Mouse (Mus musculus) skeletal muscle tissue, adult 2 months (tissue): ENCODE data around the gene Slc29a1.
"Not testable (repeated sequence)": the region's sequence is repeated elsewhere in the genome, so short reads cannot be mapped to it uniquely, and the experiment has no call there.

Source experiments
- DNase-seq: peaks from one replicate; pipeline ENCODE4 v3.0.0-alpha.2; 2012; ENCODE audit warnings: low read depth, low spot score

Slc29a1 gene

DNA sequence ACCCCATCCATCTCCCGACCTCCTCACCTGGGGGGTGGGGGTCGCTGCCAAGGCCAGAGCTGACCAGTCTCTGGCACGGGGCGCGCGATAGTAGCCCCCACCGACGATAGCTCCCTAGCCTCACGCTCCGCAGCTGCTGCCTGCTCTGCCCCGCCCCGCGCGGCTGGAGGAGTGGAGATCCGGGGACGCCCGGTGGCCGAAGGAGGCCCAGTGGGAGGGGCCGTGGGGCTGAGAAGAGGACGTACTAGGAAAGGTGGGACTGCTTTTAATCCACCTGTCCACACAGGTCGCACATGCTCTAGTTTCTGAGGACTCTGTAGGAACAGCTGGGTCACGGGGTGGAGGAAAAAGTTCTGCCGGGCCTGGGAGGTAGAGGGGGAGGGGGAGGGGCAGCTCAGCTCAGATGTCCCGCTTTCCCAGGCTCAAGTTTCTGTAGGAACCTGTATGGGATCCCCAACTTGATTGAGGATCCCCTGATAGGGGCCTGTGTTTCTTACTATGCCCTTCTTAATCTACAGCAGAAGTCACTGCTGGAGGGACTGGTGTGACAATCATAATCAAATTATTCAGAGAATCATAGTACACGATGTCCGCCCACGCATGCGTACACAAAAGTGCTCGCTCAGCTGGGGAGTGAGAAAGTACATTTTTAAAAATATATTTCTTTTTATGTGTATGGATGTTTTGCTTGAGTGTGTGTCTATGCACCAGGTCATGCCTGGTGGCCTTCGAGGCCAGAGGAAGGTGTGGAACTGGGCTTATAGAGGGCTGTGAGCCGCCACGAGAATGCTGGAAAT is at the start of gene Slc29a1:
TSS of gene Slc29a1 (minus strand) at position 161 of the 797 bp plus-strand sequence.
- DNase-seq, result peak; percentile 62

DNA sequence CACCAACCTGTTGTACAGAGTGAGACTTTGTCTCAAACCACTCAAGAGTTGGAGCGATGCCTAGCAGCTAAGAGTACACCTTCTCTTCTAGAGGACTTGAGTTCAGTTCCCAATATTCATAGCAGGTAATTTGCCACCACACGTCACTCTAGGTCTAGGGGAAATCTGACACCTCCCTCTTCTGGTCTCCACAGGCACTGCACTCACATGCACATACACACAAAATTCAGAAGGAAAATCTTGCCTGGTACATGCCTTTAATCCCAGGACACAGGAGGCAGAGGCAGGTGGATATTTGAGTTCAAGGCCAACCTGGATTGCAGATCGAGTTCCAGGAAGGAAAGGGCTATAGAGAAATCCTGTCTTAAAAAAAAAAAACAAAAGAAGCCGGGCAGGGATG is 44.8 kb upstream of the Slc29a1 start:
- DNase-seq, result no peak

- peak; percentile 54 for DNase-seq
These were observed 43.3 kb upstream of the Slc29a1 start for GRCm38 (mm10) chr17:45642701-45643100.

DNA sequence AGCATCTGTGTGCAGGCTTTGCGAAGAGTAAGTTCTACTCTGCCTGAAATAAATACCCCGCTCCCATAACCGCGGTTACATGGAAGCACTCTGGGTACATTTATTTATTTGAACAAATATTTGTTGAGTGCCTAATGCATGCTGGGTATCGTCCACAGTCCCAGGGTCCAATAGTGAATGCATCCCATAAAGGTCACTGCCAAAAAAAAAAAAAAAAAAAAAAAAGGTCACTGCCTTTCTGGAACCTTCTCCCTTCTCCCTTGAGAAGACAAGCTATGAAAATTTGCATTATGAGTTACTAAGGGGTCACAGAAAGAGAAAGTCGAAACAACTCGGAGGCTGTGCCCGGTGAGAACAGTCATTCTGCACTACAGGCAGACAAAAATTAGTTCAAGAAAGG is 42.6 kb upstream of the Slc29a1 start:
- DNase-seq, result no peak

DNA sequence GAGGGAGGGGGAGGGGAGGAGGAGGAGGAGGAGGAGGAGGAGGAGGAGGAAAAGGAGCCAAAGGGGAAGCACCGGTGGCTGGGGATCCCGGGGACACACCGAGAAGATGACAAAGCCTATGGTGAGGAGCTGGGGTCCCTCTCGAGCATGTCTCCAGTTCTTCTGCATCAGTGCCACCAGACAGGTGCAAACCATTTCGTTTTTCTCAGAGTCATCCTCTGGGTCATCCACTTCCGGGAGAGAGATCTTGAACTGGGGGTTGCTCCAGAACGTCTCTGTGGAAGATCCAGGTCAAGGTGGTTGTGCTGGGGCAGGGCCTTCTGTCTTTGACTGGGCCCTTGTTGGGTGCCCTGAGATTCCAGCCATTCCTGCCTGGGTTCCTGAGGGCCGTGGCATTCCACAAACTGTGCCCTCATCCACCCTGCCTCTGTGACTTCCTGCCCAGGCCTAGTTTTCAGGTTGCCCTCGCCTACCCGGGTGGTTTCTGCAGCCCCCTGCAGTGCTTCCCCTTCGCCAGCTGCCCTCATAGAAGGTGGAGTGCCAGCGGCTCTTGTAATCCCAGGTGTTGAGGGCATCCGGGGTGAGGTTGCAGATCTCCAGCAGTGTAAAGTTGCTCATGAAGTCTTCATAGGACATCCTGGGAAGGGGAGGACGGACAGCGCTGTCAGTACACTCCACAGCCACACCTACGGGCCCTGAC is 39.3 kb upstream of the Slc29a1 start:
- DNase-seq, result no peak

DNA sequence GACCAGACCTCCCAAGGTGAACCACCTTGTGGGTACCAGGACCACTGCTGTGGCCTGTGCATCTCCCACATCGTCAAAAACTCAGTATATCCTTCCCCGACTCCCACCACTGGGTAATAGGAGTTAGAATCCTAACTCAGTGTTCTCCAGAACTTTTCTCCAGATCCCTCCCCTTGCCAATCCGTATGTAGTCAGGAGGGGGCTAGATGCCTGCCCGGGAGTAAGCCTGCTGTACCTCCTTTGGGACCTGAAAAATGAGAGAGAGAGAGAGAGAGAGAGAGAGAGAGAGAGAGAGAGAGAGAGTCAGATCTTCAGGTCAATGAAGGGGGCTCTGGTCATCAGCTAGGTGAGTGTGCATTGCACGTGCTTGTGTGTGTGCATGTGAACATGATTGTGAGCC is 34.6 kb upstream of the Slc29a1 start:
- no peak for DNase-seq

- DNase-seq, result no peak
These were observed 32.5 kb upstream of the Slc29a1 start for GRCm38 (mm10) chr17:45631940-45632339.

DNA sequence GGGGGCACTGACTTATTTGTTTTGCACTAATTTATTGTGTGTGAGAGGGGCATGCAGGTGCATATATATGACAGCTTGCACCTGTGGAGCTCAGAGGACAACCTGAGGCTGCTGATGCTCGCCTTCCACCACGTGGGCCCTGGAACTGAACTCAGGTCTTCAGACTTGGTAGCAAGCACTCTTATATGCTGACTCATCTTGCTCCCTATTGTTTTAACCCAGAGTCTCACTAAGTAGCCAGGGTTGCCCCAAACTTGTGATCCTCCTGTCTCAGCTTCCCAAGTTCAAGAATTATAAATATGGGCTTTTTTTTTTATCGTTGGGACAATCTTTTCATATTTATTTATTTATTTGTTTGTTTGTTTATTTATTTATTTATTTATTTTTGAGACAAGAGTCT is 31.6 kb upstream of the Slc29a1 start:
- no peak for DNase-seq

- DNase-seq, result peak; percentile 53
These were observed 30.7 kb upstream of the Slc29a1 start for GRCm38 (mm10) chr17:45629861-45630694.

GRCm38 (mm10) chr17:45628885-45629855 is 29.8 kb upstream of the Slc29a1 start:
- DNase-seq, result no peak

GRCm38 (mm10) chr17:45628160-45628559 is 28.8 kb upstream of the Slc29a1 start:
- DNase-seq, result no peak

DNA sequence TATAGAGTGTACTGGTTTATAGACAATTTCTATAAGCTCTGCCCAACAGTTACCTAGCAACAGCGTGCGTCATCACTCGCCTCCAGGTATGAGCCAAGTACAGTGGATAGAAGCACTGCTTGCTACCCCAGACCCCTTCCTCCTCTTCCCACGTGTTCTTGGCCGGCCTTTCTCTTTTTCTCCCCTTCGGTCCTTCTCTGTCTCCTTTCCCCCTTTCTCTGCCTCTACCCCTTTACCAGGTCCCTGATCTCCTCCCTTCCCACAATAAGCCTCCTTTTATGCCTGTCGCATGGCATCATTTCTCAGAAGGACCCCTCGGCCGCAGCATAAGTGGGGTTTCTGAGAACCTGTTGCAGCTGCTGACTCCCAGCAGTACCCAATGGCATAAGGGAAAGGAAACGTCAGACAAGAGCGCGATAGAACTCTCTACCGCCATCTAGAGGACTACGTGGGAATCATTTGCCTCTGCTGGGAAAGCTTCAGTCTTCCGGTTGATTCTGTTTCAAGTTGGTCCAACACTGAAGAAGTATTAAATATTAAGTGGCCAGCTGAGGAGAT is 27.2 kb upstream of the Slc29a1 start:
- peak; percentile 85 for DNase-seq

GRCm38 (mm10) chr17:45623425-45623824 is 24.0 kb upstream of the Slc29a1 start:
- not testable (repeated sequence) for DNase-seq

GRCm38 (mm10) chr17:45619386-45620256 is 20.2 kb upstream of the Slc29a1 start:
- no peak for DNase-seq

DNA sequence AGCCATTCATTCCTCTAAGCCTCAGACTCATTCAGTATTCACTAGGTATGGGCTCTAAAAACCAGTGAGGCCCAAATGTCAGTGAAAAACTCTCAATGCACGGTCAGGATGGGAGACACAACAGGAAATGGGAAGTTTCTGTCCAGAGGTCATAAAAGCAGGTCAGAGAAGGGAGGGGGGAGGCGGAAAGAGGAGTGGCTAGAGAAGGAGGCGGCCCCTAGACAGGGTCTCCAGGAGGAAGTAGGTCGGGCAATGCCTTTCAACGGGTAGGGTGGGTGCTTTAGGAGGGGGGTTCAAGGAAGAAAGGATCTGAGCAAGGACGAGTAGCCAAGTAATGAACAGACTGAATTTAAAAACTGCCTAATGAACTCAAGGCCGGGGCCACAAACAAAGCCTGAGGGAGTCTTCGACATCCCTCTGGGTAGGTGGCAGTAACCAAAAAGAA is 19.6 kb upstream of the Slc29a1 start:
- DNase-seq, result no peak

- DNase-seq, result no peak
These were observed 18.2 kb upstream of the Slc29a1 start for GRCm38 (mm10) chr17:45617655-45618054.

DNA sequence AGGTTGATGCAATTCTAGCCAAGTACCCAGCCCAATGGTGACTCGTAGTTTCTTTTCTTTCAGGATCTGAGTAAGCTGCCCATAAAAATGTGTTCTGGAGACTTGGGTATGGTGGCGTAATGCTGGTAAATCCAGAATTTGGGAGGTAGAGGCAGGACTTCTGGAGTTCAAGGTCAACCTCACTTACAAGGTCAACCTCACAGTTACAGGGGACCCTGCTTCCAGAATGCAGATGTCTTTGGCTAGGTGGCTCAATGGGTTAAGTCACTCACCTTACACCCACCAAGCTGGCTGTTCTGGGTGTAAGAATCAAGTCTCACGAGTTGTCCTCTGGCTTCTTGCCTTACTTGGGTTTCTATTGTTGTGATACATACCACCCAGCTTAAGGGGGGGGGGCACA is 17.3 kb upstream of the Slc29a1 start:
- DNase-seq, result no peak

DNA sequence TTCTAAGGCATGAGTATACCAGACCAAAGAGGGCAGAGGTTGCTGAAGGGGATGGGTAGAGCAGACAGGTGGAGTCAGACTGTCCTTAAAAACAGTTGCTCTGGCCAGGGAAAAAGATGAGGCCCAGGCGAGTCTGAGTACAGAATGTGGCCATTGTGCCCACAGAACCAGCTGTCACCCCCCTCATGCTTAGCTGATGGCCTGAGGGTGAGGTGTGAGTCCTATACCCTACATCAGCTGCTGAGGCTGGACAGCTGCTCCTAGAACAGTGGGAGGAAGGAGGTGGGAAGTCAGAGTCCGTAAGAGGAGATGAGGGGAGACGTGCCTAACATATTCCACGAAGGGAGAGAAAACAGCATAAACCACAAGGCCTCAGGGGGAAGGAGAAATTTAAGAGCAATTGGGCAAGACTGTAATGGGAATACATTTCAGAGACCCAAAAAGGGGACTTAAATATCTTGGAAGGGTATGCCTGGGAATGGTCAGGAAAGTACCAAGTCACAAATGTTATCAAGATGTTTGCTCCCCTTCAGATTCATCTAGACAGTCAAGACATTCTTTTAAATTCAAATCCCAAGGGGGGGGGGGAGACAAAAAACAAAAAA is 16.7 kb upstream of the Slc29a1 start:
- no peak for DNase-seq

- DNase-seq, result no peak
These were observed 13.5 kb upstream of the Slc29a1 start for GRCm38 (mm10) chr17:45612921-45613320.
